Mouse (Mus musculus) cerebellum, postnatal 14 days (tissue): ENCODE measurements at regions not wholly inside any gene's neighbourhood (a gene's known extent, or its start where the extent isn't known, plus 50 kb on each side); places are given as distances from the start of the nearest gene placed in this dataset.

ENCODE experiments used
- DNase-seq, 2 experiments: peaks; one replicate each; pipeline ENCODE4 v3.0.0; 2021; ENCODE audit warnings: mixed read lengths in 2 of 2

DNA sequence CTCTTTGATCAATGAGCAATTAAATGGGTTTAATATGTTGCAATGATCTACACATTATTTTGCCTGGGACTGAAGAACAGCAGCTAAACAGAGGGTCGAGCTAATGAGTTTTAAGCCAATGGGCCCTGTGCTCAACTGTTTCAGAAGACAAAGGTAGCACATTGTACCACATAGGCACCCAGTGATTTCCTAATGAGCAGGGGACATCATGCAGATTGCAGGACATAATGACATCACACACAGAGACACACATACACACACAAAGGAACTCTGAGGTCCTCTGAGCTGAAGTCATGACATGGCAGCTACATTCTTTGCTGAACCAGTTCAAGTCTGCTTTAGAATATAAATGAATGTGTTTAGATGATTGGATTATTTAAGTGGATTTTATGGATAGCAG lies 71.9 kb downstream of the Zfp330 start:
- DNase-seq = no peak

DNA sequence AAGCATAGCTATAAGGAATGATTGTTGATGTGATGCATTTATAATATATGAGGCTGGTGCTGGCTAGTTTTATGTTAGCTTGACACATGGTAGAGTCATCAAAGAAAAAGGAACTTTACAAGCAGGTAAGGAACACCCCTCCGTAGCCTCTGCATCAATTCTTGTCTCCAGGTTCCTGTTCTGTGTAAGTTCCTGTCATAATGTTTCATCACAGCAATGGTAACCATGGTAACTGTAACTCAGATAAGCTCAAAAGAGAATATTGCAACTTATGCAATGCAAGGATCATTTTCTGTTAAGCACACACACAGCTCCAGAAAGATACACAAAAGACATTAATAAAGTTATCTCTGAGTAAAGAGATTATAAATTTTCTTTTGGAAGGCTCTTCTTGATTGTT lies 73.5 kb downstream of the Zfp330 start:
- DNase-seq = no peak

DNA sequence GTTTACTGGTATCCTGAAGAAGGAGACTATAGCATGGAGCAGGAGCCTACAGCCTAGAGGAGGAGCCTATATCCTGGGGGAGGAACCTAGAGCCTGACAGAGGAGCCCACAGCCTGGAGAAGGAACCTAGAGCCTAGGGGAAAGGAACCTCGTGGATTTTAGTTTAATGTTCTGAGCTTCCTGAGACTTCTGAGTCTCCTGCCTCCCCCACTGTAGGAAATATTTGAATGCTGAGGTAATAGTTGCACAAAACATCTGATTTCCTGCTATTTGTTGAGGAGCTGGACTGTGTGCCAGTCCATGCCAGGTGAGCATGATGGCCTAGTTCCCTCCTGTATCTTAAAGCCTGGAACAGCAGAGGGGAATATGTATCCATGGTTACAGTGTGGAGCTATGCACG lies 74.7 kb downstream of the Zfp330 start:
- DNase-seq = no peak

DNA sequence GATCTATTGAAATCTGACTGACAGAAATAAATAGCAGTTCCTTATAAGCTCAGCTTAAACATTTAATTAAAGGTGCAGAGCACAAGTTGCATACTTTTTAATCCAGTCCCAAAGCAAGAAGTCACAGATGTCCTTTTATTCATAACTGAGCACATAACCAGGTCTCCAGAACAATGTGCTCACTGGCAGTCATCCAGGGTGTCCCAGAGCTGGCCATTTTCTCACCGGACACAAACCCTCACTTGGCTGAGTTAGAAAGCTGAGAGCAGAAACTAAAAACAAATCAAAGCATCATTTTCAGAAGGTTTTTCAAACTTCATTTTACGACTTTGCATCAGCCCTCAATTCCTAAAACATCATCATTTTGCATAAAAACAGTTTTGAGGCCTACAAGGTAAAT lies 75.9 kb downstream of the Zfp330 start:
- DNase-seq = peak in 1 of 2 experiments; percentile 9

DNA sequence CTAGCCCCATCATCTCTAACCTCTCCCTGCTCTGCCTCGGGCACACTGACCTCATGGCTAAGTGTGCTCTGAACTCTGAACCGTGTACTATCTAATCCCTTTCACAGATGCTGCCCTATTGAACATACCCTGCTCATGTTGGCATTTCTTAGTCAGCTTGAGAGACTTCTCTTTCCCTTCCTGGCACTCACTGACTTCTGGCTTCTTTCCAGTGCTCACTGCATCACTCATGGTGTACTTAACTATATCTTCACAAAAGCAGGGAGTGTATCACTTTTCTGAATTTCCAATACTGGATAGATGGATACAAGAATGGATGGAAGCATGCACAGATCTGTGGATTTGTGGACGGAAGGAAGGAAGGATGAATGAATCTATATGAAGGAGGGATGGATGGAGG lies 80.9 kb downstream of the Zfp330 start:
- peak; percentile 6 to 22 for DNase-seq

DNA sequence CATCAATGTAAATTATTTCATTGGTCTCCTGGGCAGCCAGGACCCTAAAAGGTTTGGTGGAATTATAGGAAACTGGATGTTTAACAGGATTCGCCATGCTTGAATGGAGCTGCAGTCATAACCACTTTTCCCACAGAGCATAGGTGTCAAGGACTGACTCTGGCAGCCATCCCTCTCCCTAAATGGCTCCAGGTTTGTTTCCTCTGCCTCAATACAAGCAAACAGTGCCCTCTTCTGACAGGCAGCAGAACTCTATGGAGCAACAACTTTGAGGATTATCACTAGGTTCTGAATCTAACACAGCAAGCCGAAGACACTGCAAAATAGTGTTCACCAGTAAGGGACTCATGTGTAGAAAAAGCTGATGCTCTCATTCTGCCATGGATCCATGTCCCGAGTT lies 84.6 kb downstream of the Zfp330 start:
- DNase-seq = peak; percentile 75 to 82

DNA sequence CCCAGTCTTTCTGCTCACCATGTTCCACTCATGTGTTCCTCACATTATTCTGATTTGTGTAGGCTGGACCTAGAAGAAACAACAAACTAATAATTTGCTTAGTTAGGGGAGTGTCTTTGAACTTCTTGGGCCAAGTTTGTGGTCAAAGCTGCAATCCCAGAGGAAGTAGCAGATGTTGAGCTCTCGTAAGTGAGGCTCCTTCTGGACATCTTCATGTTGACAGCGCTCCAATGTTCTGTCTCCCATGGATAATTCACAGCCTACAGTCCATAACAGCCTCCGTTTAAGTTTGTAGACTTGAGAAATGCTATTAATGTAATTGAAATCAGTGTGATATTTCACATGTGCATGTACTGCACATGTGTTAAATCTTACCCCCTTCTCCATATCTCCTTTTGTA lies 88.0 kb downstream of the Zfp330 start:
- DNase-seq = no peak

DNA sequence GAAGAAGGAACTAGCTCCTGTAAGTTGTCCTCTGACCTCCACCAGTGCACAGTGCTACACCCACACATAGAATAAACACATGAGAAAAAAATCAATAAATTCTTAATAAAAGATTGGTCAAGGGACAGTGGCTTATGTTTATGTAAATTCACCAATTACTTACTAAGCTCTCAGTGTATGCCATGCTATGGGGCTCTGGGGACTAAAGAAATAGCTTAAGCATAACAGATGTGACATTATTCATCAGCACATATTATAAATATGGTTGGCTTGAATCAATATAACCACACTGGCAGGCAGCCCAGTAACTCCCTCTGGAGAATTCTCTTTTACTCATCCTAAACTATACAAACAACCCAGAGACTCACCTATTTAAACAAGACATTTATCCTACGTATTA lies 95.2 kb downstream of the Zfp330 start:
- no peak for DNase-seq

DNA sequence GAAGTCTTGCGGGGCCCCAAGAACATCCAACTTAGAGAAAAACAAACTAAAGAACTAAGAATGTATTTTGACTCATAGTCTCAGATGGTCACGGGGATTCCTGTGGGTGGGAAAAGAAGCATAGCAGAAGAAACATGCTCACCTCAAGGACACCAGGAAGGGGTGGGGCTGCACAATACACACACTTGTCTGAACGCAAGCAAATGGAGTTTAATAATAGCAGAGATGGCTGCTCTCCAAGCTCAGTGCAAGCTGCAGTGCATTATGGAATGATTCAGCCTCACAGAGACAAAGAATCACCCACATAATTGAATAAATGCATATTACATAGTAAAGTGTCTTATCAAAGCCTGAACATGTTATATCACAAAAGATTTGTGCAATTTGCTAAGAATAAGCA lies 96.2 kb downstream of the Zfp330 start:
- DNase-seq = no peak

DNA sequence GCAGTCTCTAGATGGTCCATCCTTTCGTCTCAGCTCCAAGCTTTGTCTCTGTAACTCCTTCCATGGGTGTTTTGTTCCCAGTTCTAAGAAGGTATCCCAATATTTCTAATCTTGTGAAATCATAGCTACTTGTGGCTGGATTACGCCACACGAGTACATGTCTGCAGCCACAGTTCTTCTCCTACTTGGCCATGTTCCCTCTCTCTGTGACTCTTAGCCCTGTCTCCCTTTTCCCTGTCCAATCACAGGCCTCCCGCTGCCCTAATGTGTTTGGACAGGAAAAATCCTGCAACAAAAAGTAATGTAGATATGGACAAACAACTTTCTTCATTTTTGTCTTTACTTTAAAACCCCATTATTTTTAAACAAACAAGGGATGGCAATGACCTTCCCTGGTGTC lies 104.7 kb downstream of the Zfp330 start:
- DNase-seq = no peak

DNA sequence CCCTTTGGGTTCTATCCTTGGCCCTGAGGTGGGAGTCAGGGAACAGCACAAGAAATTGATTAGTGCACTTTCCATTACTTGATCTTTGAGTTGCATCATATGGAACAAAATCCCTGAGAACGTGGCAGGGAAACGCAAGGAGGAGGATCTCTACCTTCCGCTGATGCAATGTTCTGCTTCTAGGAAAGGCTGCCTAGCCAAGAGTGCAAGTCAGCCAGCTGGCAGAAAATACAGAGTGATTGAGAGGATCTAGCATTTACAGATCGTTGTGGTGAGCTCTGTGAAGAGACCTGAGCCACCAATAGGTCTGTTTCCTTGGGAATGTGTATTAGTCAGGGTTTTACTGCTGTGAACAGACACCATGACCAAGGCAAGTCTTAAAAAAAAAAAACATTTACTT lies 108.8 kb downstream of the Zfp330 start:
- DNase-seq = no peak

DNA sequence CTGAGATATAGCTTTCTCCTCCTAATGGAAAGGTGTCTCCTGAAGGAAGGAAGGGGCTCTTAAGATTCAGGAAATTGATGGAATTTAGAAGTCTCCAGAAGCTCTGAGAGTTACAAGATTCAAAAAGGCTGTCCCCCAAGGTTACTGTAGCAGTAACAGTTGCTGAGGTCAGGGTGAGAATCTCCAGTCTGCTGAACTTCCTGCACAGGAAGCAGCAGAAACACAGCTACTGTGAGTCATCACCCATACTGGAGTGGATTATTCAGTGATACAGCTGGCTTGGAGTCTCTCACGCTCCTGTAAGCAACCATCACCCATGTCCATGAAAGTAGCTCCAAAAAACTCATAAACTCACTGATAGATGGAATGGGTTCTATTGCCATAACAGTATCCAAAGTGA lies 133.5 kb downstream of the Zfp330 start:
- no peak for DNase-seq

DNA sequence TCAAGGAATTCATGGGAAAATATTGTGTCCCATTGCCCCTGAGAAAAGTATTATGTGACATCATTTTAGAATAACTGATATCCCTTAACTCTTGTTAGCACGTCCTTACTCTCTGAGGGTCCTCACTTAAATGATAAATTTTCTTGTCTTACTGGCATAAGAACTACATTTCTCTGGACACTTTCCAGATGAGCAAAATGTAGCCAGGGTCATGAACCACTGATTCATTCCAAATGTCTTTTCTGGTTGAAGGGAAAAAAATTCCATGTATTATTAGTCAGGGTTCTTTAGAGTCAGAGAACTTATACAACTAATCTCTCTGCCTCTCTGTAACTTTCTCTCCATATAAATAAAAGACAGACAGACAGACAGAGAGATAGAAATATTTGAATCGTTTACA lies 143.5 kb downstream of the Zfp330 start:
- no peak for DNase-seq

DNA sequence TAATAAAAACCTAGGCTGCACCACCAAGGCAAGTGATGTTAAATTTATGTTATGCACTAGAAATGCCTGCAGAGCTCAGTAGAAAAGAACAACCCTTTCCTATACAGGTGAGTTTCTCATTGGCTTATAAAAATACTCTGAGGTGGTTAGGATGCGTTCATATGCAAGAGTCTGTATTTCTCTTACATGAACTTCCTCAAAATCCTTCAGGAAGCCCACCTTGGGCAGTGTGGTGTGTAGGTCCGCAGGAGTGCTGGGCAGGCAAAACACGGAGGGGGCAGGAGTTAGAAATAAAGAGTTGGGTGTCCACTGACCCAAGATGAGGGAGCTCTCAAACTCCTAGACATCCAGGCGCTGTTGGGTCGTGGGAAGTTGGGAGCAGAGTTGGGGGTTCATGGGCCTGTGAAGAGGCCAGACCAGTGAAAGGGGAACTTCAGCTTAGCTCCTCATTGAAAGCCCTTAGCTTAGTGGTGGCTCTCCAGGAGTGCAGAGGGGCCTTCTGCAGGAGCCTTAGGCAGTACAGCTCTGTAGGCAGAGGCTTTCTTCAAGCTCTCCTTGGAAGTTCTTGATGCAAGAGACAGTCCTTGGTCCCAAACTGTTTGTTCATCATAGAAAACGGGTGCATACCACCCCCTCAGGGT lies 150.0 kb downstream of the Zfp330 start:
- DNase-seq = no peak

DNA sequence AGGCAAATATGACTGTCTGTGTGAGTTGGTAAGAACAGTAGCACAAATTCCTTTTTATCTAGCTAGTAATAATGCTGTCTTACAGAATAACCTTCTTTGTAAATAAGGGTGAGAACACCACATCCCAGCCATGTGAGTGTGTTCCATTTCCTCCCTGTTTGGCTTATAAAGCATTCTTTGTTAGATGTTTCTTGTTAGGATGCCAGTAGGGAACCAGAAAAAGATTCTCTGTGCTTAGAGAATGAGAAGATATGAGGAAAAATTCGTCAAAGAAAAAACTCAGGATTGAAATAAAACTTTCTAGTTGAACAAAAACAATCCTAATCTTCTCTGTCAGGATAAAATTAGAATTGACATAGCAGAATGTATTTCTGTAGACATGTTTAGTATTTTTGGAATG lies 155.3 kb downstream of the Zfp330 start:
- DNase-seq = no peak

DNA sequence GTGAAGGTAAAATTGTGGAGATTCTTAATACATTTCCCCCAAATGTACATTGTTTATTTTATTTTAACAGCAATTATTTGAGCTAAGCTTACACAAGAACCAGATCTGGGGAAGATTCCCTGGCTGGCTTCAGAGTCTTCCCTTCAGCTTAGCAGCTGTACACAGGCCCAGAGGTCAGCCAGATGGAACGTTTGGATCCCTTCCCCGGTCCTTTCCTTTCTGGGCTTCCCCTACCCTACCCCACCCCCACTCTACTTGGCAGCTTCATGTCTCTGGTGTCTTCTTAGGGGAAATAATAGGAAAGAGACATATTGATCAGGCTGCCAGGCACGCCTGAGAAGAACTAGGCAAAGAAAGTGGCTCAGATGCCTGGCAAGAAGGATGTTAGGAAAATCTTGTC lies 172.4 kb downstream of the Zfp330 start:
- peak; percentile 74 to 78 for DNase-seq

DNA sequence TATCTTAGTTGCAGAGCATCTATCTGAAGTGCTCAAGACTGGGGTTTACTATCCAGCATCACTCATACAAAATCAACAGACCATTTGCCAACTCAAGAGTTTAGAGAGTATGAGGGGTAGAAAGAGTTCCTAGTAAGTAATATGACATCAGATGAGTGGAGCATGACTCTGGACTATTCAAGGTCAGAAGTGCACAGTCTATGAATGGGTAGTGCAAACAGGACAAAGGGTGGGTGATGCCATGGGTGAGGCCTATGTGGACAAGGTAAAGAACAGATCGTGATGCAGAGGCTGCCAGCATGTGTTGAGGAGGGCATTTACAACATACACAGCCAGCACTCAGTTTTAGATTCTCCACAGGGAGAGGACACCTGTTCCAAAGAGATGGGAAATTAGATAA lies 170.4 kb upstream of the Il15 start:
- DNase-seq = no peak

DNA sequence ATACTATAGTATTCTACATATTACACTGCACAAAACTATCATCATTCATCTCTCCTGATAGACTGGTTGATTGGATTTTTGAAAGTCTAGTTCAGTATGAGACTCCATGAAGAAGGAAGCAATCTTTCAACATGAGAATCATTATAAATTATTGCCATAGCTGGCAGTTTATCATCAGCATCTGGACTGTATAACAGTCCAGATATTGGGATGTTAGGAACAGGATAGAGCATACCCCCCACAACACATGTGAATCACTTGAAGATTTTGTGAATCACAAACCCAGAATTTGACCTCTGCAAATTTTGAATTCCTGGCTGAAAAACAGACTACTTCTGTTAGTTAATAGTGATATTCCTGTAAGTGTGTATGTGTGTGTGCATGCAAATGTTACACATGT lies 135.1 kb upstream of the Il15 start:
- no peak for DNase-seq

DNA sequence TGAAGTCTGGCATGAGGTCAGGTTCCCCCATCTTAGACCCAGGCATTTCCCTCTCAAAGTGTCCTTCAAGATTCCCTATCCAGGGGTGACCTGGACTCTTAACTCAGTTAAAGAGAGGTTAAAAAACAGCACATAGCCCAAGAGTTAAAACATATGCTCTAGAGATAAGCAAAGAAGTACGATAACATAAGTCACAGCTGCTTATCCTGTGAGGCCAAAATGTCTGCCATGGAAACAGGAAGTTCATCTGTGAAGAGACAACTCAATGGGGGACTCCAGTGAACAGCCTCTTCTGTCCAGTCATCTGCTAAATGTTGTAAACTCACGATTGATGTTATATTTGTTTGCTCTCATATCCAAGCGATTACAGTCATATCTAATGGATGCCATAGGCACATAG lies 126.1 kb upstream of the Il15 start:
- DNase-seq = no peak

DNA sequence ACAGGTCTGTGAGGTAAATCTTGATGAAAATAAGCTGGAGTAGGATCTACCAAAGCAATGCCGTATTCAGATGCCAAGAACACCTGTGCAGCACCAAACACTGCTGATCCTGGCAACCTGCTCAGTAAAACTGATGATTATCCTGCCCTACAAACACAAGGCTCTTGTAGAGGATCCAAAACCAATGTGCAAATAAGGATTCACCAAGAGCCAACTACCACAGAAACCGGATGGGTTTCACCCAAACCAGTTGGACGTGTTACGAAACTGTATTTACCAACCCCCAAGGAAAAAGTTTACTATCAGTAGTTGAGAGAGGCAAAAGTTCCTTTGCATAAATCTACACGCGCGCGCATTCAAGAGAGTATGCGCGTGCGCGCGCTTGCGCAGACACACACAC lies 120.8 kb upstream of the Il15 start:
- DNase-seq = no peak

DNA sequence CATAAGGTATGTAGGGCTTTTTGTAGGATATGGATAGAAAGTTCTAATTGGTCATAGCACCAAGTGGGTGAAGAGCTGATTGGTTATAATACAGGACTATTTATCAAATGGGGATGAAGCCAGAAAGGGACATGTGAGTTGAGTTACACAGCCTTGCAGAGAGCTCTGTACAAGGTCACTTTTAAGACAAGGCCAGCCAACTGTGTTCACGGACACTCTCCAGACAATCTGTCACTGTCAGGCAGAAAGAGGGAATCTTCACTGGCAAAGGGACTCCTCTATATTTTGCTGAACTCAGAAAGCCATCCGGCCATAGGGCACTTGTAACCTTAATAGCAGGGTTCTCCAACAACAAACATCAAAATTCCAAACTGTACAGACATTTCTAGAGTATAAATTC lies 95.5 kb upstream of the Il15 start:
- no peak for DNase-seq

DNA sequence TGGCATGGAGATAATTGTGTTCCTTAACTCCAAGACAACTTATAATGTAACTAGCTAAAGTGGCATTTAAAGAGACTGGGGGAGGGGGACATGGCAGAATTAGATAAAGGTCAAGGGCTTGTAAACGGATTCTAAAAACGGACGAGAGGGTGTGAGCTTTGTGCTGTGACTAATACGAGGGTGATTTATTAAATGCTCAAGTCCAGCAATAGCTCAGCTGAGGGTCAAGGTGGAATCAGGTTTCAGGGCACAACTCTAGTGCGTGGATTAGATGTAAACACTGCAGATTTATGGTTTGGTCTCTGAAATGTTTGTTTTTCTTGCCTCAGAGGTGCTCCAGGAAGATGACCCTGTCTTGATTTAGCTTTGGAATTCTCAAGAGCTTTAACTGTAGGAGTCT lies 74.8 kb upstream of the Il15 start:
- no peak for DNase-seq

DNA sequence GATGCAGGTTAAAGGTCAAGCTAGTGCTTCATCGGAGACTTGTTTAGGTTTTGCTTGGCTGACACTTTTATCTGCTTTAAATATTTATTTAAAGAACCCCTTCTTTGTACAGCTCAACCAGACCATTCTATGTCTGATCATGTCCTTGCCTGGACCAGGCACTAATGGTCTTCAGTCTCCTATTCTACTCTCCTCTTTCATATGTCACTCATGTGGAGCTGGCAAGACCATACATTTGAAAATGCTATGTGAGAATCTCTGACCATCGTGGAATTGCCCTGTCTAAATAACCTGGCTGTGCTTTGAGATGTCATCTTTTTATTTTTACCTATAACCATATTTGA lies 74.4 kb upstream of the Il15 start:
- DNase-seq = no peak

DNA sequence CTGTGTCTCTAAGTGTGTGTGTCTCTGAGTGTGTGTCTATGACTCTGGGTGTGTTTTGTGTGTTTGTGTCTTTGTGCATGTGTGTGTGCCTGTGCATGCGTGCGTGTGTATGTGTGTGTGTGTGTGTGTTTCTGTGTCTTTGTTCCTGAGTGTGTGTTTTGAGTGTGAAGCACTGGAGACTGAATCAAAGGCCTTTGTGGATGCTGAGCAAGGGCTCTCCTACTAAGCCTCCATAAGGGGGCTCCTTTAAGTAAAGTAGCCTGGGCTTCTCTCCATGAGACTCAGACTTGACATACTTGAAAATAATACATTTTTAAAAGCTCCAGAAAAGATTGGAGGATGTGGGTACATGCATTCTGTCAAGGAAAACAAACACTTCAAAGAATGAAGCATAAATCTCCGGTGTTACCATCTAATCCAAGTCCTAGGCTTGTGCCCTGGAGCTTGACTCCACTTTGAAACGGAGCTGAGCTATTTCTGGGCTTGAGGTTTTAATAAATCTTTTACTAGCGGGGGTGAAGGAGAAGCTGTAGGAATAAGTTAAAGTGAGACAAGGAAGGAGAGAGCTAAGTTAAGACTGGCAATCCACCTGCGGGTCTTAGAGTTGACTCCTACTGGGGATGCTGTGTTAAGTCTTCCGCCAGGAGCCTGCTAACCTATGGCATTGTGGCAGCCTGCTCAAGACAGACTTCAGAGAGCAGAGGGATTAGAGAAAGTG lies 73.8 kb upstream of the Il15 start:
- DNase-seq = no peak

DNA sequence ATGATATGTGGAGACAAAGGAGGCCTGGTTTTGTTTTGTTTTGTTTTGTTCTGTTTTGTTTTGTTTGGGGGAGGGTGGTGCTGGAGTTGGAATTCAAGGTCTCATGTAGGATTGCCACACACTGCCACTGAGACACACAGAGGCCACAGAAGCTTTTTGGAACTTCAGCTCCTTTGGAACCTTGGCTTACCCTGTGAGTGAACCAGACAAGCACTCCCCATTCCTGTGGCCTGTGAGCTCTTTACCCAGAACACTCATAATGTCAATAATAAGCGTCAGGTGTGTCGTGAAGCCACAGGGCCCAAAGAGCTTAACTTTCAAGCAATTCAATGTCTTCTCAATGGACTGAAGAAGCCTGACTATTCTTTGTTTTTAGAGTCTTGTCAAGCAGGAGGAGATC lies 70.2 kb upstream of the Il15 start:
- DNase-seq = no peak
